Mouse (Mus musculus) CH12.LX (cell line): ENCODE results near the gene Crnkl1. TPM values are rescaled to one million over a fixed set of nuclear protein-coding genes. Genes with fewer than 3 reads are reported as not detected.

Experiments
- DNase-seq: peaks from one replicate; pipeline ENCODE4 v3.0.0-alpha.2; 2013; ENCODE audit errors: extremely low read depth
- H3K27ac ChIP-seq: 2 replicates; pipeline ENCODE4 v1.5.1; 2012; ENCODE audit warnings: low read depth, mild to moderate bottlenecking, control low read depth, moderate library complexity; ENCODE audit not compliant: insufficient read depth
- H3K27me3 ChIP-seq: replicated peaks from 2 replicates; pipeline ENCODE3; 2012; ENCODE audit warnings: inconsistent platforms
- H3K36me3 ChIP-seq, 2 experiments: replicated peaks in 1 of 2; 2 replicates each; pipeline versions ENCODE3 to v1.6.1; 2012; ENCODE audit warnings: inconsistent platforms in 1 of 2, low read length in 1 of 2, mild to moderate bottlenecking in 1 of 2, mixed read lengths in 1 of 2, moderate library complexity in 1 of 2; ENCODE audit not compliant: control insufficient read depth in 1 of 2, insufficient read depth in 1 of 2
- H3K4me1 ChIP-seq, 2 experiments: 2 replicates each; pipeline ENCODE4 v1.6.1; 2012; ENCODE audit warnings: inconsistent platforms in 1 of 2, moderate library complexity in 1 of 2; ENCODE audit not compliant: insufficient read depth in 2 of 2, control insufficient read depth in 1 of 2
- H3K4me2 ChIP-seq: 2 replicates; pipeline ENCODE4 v1.6.1; 2012; ENCODE audit warnings: low read depth, mild to moderate bottlenecking, control low read depth; ENCODE audit not compliant: poor library complexity, insufficient read depth, severe bottlenecking
- H3K4me3 ChIP-seq, 3 experiments: fragments of 150-350 bp in 1 of 3; sonication (generic) in 1 of 3; replicated peaks in 1 of 3; 2 replicates each; pipeline versions ENCODE3 to v1.5.1; 2011 to 2012; ENCODE audit warnings: low read depth in 2 of 3, low read length in 2 of 3, mild to moderate bottlenecking in 2 of 3, moderate library complexity in 2 of 3, control low read depth in 1 of 3, improper control_type of control experiment in 1 of 3, inconsistent platforms in 1 of 3, mixed read lengths in 1 of 3; ENCODE audit not compliant: poor library complexity in 1 of 3
- H3K79me2 ChIP-seq: replicated peaks from 2 replicates; pipeline ENCODE4 v1.6.1; 2012; ENCODE audit warnings: mild to moderate bottlenecking, moderate library complexity; ENCODE audit not compliant: control insufficient read depth, poor library complexity, insufficient read depth, severe bottlenecking; ENCODE audit errors: extremely low read depth
- H3K9ac ChIP-seq: 2 replicates; pipeline ENCODE4 v1.6.1; 2012; ENCODE audit warnings: low read depth, mild to moderate bottlenecking, control low read depth, moderate library complexity; ENCODE audit not compliant: insufficient read depth
- H3K9me3 ChIP-seq: replicated peaks from 2 replicates; pipeline ENCODE3; 2012; ENCODE audit warnings: low read length, inconsistent platforms, mixed read lengths
- BHLHE40 ChIP-seq: IDR thresholded peaks from 2 replicates; pipeline ENCODE4 v1.6.1; 2011; ENCODE audit warnings: mild to moderate bottlenecking, low read depth, low read length, improper control_type of control experiment
- ELF1 ChIP-seq: IDR thresholded peaks from 2 replicates; pipeline ENCODE4 v1.6.1; 2014; ENCODE audit warnings: low read depth, mild to moderate bottlenecking, inconsistent platforms, low read length, improper control_type of control experiment
- EP300 ChIP-seq: IDR thresholded peaks from 2 replicates; pipeline ENCODE4 v1.6.1; 2011; ENCODE audit warnings: low read length, improper control_type of control experiment
- ETS1 ChIP-seq: conservative IDR thresholded peaks from 2 replicates; pipeline ENCODE4 v1.6.1; 2012; ENCODE audit warnings: low read depth, mild to moderate bottlenecking, inconsistent platforms, low read length, improper control_type of control experiment, moderate library complexity
- HCFC1 ChIP-seq: IDR thresholded peaks from 2 replicates; pipeline ENCODE4 v1.6.1; 2012; ENCODE audit warnings: low read depth, mild to moderate bottlenecking, inconsistent platforms, low read length, improper control_type of control experiment
- IRF4 ChIP-seq: IDR thresholded peaks from 2 replicates; pipeline ENCODE4 v1.6.1; 2014; ENCODE audit warnings: low read depth, mild to moderate bottlenecking, inconsistent platforms, low read length, improper control_type of control experiment
- KAT2A ChIP-seq: IDR thresholded peaks from 2 replicates; pipeline ENCODE4 v1.6.1; 2012; ENCODE audit warnings: low read length, improper control_type of control experiment, inconsistent platforms; ENCODE audit not compliant: insufficient replicate concordance
- MAX ChIP-seq: IDR thresholded peaks from 2 replicates; pipeline ENCODE4 v1.6.1; 2011; ENCODE audit warnings: low read length, improper control_type of control experiment
- MEF2A ChIP-seq: IDR thresholded peaks from 2 replicates; pipeline ENCODE4 v1.6.1; 2014; ENCODE audit warnings: low read depth, mild to moderate bottlenecking, inconsistent platforms, low read length, improper control_type of control experiment, borderline replicate concordance
- NELFE ChIP-seq: IDR thresholded peaks from 2 replicates; pipeline ENCODE4 v1.6.1; 2011; ENCODE audit warnings: low read depth, low read length, improper control_type of control experiment
- PAX5 ChIP-seq: IDR thresholded peaks from 2 replicates; pipeline ENCODE4 v1.6.1; 2012; ENCODE audit warnings: low read length, inconsistent platforms, mixed read lengths
- POLR2A ChIP-seq: IDR thresholded peaks from 2 replicates; pipeline ENCODE4 v1.6.1; 2011; ENCODE audit warnings: low read depth, mild to moderate bottlenecking, improper control_type of control experiment, low read length
- RAD21 ChIP-seq: IDR thresholded peaks from 2 replicates; pipeline ENCODE4 v1.6.1; 2011; ENCODE audit warnings: low read depth, mild to moderate bottlenecking, low read length, improper control_type of control experiment, moderate library complexity
- TBP ChIP-seq: conservative IDR thresholded peaks from 2 replicates; pipeline ENCODE4 v1.6.1; 2011; ENCODE audit warnings: low read depth, low read length, improper control_type of control experiment
- USF1 ChIP-seq: IDR thresholded peaks from 2 replicates; pipeline ENCODE4 v1.6.1; 2014; ENCODE audit warnings: low read depth, mild to moderate bottlenecking, inconsistent platforms, low read length, improper control_type of control experiment
- ZC3H11A ChIP-seq: IDR thresholded peaks from 2 replicates; pipeline ENCODE4 v1.6.1; 2012; ENCODE audit warnings: low read depth, mild to moderate bottlenecking, inconsistent platforms, low read length, improper control_type of control experiment
- ZNF384 ChIP-seq: IDR thresholded peaks from 2 replicates; pipeline ENCODE4 v1.6.1; 2012; ENCODE audit warnings: low read depth, low read length, improper control_type of control experiment, inconsistent platforms
- dilution Hi-C: fragments of 300-500 bp; cut with MboI; formaldehyde crosslinking; loops from 2 replicates; pipeline ENCODE4 v1.14.3; 2020; ENCODE audit warnings: low sequenced_read_pairs; ENCODE audit not compliant: extremely low pct_unique_long_range_greater_than_20kb, extremely low pct_ligation_motif_present
- in situ Hi-C: fragments of 300-500 bp; cut with MboI; formaldehyde crosslinking; loops from 3 replicates; pipeline ENCODE4 v1.14.3; 2019; ENCODE audit warnings: low sequenced_read_pairs, low pct_ligation_motif_present, low pct_unique_long_range_greater_than_20kb, mixed read lengths
- polyA plus RNA-seq: library from polyadenylated mRNA; unstranded; fragments of >175 nt; gene quantifications from 2 replicates; pipeline ENCODE4 v1.2.1, GENCODE M21; 2012; ENCODE audit warnings: low read depth; ENCODE audit not compliant: insufficient read length
- total RNA-seq, 2 experiments: library from RNA; depleted of rRNA; stranded (reverse); fragments of 300-350 nt in 1 of 2; fragments of >200 nt in 1 of 2; gene quantifications; 2 replicates each; pipeline ENCODE4 v1.2.3; 2012 to 2014

Crnkl1 gene
- total and polyA plus RNA-seq, 3 experiments: 18.8 to 31.6 (median 30.4) TPM

- TF ChIP-seq ZNF384 (no peak), PAX5 (no peak), NELFE (no peak), RAD21 (no peak), ZC3H11A (no peak), EP300 (no peak), BHLHE40 (no peak), ELF1 (no peak), KAT2A (no peak), ETS1 (no peak)
- Histone ChIP-seq H3K9ac (no peak overlapping the region), H3K4me2 (no peak overlapping the region), H3K27ac (no peak overlapping the region), H3K36me3 (no peaks in the 10 kb centered on the region), H3K9me3 (peaks cover 8% of the 10 kb centered on the region), H3K4me1 (peaks cover 7 to 24% of the 10 kb centered on the region in 2 experiments; a peak in 3 of 4 replicates), H3K4me3 (no peak overlapping the region), H3K27me3 (no peaks in the 10 kb centered on the region), H3K79me2 (no peaks in the 10 kb centered on the region)
- DNase-seq: no peak
- in situ Hi-C loops: no loop called here
- dilution Hi-C loops: no loop called here
Measured at GRCm38 (mm10) chr2:145884913-145885785, 49.7 kb downstream of the Crnkl1 start.

- H3K9me3 ChIP-seq: peaks cover 9% of the 10 kb centered on the region
- H3K27ac ChIP-seq: no peak overlapping the region
- no peak overlapping the region for H3K4me2 ChIP-seq
- H3K79me2 ChIP-seq: no peaks in the 10 kb centered on the region
- no peaks in the 10 kb centered on the region for H3K36me3 ChIP-seq
- dilution Hi-C loops: no loop called here
- no peaks in the 10 kb centered on the region for H3K27me3 ChIP-seq
- H3K4me1 ChIP-seq: peaks cover 5 to 18% of the 10 kb centered on the region in 2 experiments; a peak in 3 of 4 replicates
- H3K9ac ChIP-seq: no peak overlapping the region
- no peak overlapping the region for H3K4me3 ChIP-seq
- in situ Hi-C loops: no loop called here
- no peak for DNase-seq
- TF ChIP-seq MAX (no peak), NELFE (no peak), MEF2A (no peak), IRF4 (no peak), USF1 (no peak), HCFC1 (no peak), PAX5 (no peak), POLR2A (no peak), TBP (no peak)
Measured at GRCm38 (mm10) chr2:145884036-145884912, 50.5 kb downstream of the Crnkl1 start.
